Mouse (Mus musculus): ENCODE results near the gene Tesk2.
"Not testable (repeated sequence)": the region's sequence is repeated elsewhere in the genome, so short reads cannot be mapped to it uniquely, and the experiment has no call there.

The Tesk2 gene

DNA sequence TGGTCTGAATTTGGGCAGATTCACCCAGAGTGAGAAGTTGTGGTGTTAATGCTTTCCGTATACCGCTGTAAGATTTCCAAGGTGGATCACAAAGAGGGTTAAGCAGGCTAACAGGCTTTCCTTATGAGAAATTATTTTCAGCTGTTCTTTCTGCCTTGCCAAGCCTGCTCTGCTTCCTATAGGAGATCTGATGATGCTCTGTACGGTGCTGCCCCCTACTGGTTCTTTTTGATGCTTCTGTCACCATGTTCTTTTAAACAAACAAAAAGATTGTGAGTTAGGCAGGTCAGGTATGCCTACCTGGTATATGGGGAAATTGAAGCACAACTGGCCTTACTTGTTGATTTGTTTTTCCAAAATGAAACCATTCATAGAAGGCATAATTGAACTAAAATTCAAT lies 68.2 kb downstream of the Tesk2 start:
- DNase-seq (ENCODE audit: low spot score in 2 of 2) = peak; percentile 33 to 79

DNA sequence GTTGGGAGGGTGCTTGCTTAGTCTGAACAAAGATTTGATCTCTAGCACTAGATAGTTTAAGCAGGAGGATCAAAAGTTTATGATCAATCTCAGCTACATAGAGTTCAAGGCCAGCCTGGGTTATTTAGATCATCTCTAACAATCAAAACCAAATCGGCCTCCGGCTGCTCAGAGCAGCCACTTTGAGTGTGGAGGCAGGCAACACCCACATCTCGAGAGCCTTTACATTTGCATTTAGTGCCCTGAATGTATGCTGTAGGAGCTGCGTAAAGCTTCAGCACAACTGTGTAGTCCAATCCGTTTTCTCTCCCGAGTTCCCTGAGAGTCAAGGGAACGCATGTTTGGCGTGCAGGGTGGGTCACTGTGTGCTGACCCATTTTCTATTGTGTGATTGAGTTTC lies 71.7 kb downstream of the Tesk2 start:
- no peak for DNase-seq (ENCODE audit: low spot score in 2 of 2)

DNA sequence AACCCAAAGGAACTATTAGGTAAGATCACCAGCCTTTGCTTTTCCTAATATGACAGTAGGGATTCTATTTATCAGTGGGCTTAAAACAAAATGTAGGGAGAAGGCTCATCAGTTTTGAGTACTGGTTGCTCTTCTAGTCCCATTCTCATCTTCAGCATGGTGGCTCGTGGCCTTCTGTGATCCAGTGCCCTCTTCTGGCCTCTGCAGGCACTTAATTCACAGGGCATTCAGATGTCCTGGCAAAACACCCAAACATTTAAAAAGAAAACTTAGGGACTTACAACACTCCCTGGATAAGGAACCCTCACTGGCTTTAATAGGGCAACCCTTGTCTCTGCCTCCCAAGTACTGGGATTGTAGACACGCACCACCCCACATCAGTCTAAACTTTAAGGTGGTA lies 73.5 kb downstream of the Tesk2 start:
- DNase-seq (ENCODE audit: low spot score in 2 of 2) = no peak

DNA sequence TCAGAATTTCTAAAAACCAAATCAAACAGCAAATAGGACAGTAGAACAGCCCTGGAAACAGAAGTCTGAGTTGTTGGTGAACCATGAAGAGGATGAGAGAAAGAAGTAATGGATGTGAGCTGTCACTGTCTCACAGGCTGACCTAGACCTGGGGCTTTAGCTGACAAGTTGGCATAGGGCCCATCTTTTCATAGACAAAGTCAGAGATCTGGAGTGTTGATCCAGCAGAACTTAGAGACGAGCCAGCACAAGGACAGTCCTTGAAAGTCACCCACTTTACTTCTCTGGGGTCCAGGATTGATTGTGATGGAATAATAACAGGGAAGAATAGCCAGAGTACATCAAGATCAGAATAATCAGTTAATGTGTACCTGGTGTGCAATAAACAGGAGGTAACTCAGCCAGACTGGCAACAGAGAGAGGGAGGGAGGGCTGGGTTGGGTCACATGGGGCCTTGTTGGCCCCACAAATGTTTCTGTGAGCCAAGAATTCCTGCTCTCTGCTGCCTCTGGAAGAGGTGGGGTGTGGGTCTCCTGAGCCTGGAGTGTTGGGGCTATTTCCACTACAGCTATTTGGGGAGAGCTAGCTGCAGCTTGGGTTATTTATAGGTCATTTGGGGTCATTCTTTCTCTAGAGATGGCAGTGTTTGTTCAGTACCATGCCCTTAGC lies 75.8 kb downstream of the Tesk2 start:
- peak; percentile 61 to 63 for DNase-seq (ENCODE audit: low spot score in 2 of 2)

DNA sequence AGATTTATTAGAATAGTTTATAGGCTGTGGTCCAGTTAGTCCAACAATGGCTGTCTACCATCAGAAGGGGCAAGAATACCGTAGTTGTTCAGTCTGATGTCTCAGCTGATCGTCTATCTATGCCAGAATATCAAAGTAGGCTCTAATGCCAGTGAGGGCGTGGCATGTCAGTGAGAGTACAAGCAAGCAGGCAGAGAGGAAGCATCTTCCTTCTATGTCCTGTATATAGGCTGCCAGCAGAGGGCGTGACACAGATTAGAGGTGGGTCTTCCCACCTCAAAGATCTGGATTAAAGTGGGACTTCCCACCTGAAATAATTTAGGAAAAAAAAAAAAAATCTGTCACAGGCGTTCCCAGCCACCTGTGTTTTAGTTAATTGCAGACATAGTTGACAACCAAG lies 79.2 kb downstream of the Tesk2 start:
- DNase-seq (ENCODE audit: low spot score in 2 of 2) = no peak

DNA sequence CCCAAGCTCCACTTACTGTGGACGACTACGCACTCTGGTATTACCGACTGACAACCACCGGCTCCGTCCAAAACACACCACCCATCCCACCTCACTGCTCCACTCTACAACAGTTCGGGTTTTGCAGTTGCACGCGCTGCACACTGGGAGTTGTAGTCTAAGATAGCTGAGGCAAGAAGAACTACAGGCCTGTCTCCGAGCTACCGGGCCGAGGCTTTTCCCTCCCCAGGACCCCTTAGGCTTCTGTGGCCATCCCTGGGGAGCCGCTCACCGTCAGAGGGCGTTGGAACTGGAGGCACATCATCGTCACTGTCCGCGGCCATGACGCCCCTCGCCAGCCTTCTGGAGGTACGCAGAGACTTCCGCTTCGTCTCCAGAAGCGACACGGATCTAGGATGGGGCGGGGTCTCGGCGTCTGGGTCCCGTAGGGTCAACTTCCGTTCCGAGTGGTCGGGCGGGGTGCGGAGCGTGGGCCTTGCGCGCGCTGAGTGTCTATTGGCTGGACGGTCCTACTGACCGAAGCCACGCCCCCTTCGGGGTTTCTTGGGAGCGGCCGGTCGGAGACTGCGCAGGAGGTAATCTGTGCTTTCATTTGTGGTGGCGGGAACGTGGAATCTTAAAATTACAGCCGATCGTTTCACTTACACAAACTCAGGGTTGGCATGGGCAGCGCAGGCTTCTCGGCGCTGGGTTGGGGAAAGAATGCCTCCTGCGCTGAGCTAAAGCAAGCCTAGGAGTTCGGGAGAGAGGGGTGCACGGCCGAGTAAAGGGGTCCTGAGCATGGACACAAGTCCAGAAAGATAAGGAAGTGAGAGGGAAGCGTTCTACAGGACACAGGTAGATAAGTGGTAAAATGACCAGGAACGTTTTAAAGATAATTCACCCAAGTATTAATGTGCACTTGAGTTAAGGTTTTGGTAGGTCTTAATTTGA lies 86.7 kb downstream of the Tesk2 start, which contains the start of the genes Toe1 and Mutyh:
Toe1 (minus strand) TSS at position 444 of the 933 bp plus-strand sequence.
Mutyh (plus strand) TSS at position 527 of the 933 bp plus-strand sequence.
- peak; percentile 93 to 94 for DNase-seq (ENCODE audit: low spot score in 2 of 2)

DNA sequence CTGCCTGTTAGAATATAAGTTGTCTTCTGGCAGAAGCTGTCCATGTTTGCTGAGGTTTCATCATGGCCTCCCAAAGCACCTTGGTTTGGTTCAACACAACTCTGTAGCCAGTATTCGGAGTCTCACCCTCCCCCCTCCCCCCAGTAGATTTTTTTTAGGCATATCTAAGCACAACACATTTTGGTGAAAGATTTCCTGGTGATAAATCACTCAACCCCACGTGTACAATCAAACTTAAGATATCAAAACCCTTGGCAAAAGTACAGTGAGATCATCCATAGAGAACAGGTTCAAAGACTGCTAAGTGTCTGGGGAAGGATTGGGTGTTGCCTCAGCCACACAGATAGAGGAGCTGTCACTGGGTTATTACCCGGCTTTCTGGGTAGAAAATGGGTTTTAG lies 90.3 kb downstream of the Tesk2 start:
- no peak for DNase-seq (ENCODE audit: low spot score in 2 of 2)

DNA sequence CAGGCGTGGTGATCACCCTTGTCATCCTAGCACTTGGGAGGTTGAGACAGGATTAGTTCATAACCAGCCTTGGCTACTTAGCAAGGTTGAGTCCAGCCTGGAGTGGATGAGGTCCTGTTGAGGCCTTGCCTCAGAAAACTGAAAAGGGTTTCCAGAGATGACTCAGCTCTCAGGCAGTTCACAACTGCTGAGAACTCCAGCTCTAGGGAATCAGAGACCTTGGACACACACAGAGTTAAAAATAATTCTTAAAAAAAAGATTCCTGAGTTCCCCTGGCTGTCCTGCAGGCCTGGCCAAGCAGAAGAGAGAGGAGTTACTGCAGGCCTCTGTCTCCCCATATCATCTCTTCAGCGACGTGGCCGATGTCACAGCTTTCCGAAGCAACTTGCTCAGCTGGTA lies 94.5 kb downstream of the Tesk2 start:
- DNase-seq (ENCODE audit: low spot score in 2 of 2) = no peak

DNA sequence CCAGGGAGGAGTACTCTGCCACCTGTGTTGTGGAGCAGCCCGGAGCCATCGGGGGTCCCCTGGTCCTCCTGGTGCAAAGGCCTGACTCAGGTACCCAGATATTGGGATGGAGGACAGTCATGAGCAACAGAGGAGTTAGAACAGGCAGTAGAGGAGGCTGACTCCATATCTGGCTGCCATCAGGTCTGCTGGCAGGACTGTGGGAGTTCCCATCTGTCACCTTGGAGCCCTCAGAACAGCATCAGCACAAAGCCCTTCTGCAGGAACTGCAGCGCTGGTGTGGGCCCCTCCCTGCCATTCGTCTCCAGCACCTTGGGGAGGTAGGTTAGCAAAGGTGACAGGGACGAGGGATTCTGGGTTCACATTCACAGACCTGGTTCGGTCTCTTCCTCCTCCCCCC lies 96.7 kb downstream of the Tesk2 start:
- no peak for DNase-seq (ENCODE audit: low spot score in 2 of 2)

DNA sequence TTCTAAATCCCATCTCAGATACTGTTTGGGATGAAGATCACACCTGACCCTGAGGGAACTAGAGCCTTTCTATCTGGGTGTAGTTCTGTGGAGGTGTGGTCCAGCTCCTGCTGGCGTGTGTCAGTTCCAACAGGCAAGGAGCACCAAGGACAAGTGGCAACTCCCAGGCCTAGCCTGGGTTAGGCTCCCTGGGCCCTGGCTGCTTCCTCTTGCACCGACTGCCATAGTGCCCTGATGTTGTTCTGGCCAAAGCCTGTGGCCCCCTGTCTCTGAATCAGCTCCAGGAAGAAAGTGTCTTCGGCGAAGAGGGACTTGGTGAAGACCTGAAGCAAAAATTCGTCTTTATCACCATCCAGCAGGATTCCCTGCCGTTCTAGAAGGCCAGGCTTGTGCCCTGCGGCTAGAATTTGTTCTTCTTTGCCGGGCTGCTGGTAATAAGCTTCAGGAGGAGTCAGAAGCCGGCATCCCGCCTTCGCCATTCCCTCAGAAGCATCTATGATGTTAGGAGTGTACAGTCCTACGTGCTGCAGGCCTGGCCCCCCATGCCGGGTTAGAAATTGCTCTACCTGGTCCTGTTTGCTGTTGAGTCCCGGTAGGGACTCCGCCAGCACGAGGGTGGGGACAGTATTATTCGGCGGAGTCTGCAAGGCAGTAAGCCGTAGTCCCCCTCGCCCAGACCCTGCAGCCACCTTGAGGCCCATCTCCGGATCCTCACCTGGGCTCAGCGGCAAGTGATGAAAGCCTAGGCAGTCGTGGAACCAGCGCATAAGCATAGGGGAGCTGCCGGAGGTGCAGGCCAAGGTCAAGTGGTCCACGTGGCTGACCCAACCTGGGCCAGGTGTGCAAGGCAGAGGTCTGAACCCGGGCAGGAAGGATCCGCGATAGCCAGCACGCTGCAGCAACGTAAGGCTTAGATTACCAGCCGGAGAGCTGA lies 99.5 kb downstream of the Tesk2 start:
- DNase-seq (ENCODE audit: low spot score in 2 of 2) = no peak

DNA sequence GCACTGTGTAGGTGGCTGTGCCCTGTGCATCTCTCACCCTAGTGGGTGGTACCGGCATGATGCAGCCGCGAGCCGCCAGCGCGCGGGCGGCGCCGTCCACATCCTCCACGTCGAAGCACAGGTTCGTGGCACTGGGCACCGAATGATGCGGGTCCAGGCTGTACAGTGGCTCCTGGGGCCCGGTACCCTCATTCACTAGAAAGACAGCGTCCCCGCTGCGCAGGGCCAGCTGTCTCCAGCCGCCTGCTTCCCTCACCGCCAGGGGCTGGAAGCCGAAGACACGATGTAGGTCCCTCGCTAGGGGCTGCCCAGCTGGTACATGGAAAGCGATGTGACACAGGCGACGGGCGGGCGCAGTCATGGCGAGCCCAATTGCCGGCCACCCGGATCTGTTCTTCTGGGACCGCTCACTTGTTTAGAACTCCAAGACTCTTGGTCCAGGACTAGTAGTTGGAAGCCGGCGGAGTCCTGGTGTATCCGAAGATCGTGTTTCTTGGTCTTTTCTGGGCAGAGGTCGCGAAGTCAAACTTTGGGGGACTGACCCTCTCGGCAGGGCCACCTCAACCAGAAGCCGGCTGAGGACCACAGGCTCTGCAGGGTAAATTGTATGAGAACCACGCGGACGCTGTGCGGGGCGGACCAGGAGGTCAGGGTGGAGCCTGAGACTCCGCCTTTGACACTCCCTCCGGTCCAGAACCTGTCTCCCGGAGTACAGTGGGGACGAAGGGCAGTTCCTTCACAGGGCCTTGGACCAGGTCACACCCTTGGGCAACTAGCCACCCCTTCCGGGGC lies 100.3 kb downstream of the Tesk2 start:
- peak; percentile 81 to 84 for DNase-seq (ENCODE audit: low spot score in 2 of 2)

DNA sequence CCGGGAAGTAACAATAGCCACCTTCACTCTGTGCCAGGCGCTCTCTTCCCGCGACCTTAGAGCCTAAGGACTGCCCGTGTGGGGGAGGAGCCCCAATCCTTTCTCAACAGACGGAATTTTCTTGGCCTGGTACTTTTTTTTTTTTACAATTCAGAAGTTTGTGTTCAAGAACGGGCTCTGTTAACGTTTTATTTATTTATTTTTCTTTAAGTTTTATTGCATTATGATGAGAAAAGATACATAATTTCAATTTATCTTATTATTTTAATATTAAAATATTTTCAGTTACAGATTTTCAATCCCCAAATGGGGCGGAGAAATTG lies 100.9 kb downstream of the Tesk2 start, which contains the start of gene Hpdl:
Hpdl (minus strand) TSS at position 14 of the 323 bp plus-strand sequence.
- DNase-seq (ENCODE audit: low spot score in 2 of 2) = no peak

DNA sequence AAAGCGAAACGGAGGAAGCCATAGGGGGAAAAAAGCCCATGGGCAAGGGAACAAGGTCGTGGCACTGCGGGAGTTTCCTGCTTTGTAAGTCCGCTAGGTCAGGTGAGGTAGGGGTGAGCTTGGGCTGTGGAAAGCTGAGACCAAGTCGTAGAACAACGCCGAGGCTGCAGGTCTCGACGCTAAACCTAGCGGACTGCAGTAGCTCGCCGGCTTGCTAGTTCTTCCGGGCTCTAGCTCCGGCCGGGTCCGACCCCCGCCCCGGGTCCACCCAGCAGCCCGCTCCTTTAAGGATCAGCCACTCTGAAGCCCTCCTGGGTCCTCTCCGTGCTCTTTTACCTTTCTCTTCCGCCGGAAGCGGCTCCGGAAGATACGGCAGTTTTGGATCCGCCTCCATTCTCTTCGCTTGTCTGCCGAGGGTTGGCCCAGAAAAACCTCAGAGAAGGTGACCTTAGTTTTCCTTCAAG lies 103.8 kb downstream of the Tesk2 start:
- peak; percentile 68 to 75 for DNase-seq (ENCODE audit: low spot score in 2 of 2)

DNA sequence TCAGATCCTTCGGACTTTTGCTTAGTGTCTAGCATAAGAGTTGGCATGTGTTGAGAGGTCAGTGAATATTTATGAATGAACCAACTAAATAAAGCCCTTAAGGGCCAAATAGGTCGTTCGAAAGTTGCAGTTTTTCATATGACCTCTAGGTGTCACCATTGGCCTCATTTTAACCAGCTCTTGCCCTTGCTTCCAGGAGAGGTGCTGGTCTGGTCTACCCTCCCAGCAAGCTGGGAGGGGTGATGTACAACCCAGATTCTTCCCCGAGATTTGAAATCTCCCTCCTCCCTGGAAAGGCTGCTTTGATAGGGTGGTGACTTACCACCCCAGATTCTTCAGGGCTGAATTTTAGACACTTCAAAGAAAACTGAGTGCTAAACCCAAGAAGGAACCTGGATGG lies 107.1 kb downstream of the Tesk2 start:
- peak in 1 of 2 experiments; percentile 38 for DNase-seq (ENCODE audit: low spot score in 2 of 2)

DNA sequence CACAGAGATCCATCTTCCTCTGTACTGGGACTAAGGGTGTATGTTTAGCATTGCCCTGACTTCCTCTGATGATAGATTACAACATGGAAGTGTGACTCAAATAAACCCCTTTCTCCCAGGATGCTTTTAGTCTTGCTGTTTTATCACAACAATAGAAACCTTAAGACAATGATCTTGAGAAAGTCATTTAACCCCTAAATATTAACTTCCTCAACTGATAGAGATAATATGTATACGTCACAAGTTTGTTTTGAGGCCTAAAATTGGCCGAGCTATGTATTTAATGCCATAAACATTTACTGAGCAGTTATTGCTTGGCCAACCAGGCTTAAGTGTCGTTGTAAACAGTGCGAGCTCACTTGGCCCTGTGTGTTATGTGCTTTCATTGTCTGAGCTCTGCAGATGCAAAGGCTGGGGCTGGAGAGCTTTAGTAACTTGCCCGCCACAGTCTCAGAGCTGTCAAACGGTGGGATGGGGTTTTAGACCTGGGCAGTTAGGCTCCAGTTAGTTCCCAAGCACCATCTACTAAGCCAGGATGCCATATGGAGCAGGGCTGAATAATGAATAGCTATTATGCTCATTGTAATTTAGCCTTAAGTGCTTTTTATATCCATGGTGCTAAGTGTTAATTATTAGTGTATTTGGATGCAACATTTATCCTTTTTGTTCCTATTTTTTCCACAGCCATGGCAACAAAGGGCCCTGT lies 108.8 kb downstream of the Tesk2 start:
- no peak for DNase-seq (ENCODE audit: low spot score in 2 of 2)

DNA sequence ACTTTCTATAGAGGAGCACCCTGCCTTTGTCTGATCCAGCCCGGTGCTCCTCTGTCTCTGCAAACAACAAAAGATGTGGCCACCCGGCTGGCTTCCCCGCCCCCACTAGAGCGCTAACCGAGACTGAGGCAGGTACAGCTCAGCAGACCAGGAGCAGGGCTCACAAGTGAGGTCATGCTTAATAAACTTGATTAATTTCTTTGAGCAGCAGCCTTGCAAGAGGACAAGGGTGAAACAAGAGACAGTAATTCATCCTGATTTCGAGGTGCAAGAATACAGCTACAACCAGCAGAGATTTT lies 109.3 kb downstream of the Tesk2 start:
- no peak for DNase-seq (ENCODE audit: low spot score in 2 of 2)

DNA sequence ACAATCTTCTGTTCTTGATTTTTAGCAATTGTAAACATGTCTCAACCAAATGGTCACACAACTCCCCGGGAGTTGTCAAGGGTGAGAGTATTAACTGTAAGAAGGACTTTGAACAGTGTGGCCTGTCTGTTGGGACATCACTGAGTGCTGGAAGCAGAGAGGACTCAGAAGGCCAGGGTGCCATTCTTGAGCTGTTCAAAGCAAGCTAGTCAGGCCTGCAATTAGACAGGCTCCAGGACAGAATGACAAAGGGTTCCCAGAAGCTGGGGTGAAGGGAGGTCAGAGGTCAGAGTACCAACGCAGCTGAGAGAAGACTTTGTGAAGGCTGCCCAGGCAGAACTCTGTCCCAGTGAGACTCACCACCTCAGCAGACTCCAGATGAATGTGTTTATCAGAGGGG lies 118.3 kb downstream of the Tesk2 start:
- DNase-seq (ENCODE audit: low spot score in 2 of 2) = no peak

DNA sequence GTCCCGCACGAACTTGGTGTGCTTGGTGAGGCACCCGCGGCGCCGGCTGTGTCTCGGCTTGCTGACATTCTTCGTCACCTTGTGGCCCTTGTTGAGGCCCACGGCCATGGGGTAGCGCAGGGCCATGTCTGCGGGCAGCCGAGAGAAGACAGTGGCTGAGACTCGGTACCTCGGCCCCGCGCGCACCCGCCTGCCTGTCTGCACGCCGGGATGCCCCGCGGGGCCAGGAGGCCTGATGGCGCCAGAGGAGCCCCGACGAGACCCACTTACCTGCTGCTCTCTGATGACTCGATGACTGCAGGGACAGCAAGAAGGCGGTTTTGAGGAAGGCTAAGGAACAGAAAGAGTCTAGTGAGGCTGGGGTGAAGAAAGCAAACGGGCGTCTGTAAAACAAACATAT lies 119.3 kb downstream of the Tesk2 start:
- not testable (repeated sequence) for DNase-seq (ENCODE audit: low spot score in 2 of 2)

DNA sequence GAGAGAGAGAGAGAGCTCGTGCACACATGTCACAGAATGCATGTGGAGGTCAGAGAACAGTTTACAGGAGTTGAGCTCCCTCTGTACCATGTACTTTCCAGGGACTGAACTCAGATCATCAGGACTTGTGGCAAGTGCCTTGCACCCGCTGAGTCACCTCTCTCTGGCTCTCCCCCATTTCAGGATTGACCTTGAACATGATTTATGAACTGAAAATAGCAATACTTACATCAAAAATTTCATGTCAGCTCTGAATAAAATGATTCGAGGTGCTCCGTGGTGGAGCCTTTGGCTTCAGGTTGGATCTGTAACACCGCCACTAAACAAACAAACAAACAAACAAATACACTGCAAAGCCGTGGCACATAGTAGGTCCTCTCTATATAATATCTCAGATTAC lies 120.1 kb downstream of the Tesk2 start:
- no peak for DNase-seq (ENCODE audit: low spot score in 2 of 2)

DNA sequence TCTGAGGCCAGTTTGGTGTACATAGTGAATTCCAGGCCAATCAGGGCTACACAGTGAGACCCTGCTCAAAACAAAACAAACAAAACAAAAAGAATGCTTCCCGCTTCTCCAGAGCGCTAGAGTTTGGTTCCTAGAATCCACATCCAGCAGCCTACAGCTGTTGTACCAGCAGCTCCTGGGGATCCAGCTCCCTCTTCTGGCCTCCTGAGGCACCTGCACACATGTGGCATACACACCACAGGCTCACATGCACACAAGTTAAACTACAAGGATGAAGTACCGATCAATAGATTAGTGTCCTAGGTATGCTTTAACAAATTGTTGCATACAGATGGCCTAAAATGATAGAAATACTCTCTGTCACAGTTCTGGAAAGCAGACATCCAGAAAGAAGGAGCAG lies 123.6 kb downstream of the Tesk2 start:
- no peak for DNase-seq (ENCODE audit: low spot score in 2 of 2)

DNA sequence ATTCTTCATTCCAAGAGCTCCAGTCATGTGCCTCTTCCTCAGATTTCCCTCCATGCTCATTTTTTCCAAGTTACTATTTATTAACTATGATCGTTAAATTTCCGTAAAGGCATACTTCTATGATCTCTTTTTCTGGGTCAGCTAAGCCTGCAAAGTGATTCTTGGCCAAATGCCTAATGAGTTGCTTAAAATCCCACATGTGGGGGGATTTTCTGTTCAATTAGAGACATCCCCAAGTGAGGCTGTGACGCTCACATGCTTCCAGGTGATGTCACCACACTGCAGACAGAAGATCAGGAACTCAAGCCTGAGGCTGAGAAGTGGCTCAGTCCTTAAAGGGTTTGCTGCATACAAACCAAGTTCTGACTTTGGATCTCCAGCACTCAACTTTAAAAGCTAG lies 129.2 kb downstream of the Tesk2 start:
- no peak for DNase-seq (ENCODE audit: low spot score in 2 of 2)
